Mouse (Mus musculus) fibroblast of lung, adult 2 months (primary cell): ENCODE results near the gene Krt8.
"Not testable (repeated sequence)": the region's sequence is repeated elsewhere in the genome, so short reads cannot be mapped to it uniquely, and the experiment has no call there.

ENCODE experiments used
- DNase-seq: peaks from one replicate; pipeline ENCODE4 v3.0.0-alpha.2; 2011; ENCODE audit warnings: low read depth

Gene Krt8

DNA sequence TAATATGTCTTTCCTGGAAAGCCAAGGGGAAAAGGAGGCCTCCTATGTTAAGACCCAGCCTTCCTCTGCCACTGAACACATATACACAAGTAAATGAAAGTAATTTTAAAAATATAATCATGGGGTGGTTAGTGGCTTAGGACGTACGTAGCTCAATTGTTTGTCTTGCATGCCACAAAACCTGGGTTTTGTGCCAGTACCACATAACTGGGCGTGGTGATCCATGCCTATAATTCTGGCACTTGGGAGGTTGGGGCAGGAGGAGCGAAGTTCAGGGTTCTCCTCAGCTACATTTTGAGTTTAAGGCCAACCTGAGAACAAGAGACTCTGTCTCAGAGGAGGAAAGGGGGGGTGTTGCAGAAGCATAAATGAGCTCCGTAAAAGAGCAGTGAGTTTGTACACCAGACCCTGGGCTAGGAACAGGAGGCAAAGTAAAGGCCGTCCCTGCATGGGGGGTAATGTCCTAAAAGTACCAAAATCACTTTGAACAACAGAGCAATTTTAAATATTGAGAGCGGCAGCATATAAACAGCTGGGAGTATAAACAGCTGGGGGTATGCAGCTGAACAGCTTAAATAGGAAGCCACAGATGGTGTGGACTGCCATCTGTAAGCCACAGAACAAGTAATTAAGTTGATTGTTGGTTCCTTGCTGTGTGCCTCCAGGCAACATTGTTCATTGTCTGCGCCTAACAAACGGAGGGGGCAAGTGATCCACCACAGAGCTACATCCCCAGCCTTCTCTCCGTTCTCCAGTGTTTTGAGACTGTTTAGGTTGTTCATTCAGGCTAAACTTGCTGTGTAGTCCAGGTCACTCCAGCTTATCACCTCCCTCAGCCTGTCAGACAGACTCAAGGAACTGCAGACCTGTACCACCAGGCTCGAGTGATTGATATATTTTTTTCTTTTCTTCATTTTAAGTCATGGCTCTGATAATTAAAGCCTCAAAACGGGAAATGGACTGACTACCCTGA lies 3.1 kb upstream of the Krt8 start:
- no peak for DNase-seq

DNA sequence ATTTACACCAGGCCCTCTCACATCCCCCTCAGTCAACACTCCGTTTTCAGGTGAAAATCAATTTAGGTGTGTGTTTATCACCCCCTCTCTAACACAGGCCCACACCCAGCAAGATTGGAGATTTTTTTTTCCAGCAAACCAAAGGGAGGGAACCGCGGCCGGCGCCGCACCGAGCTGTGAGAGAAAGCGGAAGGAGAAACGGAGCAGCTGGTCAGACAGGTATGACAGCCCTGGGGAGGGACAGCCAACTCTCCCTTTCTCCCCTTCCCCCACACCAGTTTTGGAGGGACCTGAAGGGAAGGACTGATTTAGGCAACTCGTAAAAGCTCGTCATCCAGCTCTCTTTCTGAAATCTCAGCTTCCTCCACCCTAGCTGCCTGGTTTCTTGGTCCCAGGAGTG lies 2.0 kb upstream of the Krt8 start:
- DNase-seq = no peak

DNA sequence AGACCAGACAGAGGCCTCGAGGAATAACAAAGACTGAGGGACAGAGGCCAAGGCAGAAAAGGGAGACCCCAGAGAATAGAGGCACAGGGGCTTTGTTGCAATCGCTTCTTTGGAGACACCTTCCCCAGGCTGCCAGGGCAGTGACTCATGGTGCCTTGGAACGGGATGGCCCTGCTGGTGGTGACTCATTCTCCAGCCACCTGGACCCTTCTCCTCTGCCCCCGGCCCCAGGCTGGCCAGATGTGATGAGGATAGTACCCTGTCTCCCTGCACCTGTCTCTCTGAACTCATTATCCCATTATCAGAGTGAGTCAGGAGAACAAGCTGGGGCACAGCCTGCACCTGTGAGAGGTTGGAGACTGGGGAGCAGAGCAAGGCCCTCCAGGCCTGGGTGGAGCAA lies 1.0 kb upstream of the Krt8 start:
- no peak for DNase-seq

DNA sequence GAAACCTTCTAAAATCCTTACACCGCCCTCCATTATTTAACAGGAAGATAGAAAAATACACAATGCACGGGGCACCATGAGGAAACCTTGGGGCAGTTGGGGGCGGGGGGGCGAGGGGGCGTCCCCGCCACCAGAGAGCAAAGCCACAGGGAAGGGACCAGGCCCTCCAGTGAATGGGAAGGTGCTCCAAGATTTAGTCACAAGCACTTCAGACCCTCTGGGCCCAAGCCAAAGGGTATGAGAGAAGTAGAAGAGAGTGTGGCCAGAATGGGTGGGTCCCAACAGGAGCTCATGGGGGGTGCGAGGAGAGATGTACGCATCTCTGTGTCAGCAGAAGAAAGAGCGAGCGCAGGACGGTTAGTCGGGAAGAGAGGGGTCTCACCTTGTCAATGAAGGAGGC lies 766 bp downstream of the Krt8 start:
- no peak for DNase-seq

DNA sequence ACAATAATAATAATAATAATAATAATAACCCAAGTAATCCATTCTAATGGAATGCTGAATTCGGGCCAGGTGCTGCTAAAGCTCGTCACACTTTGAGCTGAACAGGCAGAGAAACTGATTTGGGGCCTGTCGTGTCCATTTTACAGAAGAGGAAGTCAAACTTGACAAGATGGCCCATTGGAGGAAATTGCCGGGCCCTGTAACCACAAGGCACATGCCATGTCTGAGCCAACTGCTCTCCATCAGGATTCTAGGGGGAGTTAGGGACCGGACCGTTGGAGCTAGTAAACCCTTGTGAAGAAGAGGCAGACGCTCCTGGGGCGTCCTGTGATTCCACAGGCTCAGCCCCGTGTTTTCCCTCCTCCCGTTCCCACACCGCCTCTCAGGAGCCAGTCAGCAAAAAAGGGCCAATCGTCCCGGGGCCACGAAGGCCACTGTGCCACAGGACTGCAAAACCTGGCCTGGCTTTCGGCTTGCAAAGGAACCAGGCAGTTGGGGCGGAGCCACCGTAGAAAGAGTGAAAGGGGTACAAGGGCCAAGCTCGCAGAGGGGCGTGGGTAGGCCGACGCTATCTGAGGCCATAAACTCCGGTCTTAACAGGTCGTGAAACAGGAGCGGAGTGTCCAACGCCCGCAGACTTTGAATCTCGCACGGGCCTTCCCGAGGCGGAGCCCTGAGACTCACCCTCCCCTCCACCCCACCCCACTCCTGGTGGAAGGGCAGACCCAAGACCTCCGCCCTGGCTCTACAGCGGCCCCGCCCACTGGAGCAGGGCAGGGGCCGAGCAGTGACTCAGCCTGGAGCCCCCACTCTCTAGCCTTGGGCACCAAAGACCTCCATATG lies 1.4 kb downstream of the Krt8 start:
- no peak for DNase-seq

DNA sequence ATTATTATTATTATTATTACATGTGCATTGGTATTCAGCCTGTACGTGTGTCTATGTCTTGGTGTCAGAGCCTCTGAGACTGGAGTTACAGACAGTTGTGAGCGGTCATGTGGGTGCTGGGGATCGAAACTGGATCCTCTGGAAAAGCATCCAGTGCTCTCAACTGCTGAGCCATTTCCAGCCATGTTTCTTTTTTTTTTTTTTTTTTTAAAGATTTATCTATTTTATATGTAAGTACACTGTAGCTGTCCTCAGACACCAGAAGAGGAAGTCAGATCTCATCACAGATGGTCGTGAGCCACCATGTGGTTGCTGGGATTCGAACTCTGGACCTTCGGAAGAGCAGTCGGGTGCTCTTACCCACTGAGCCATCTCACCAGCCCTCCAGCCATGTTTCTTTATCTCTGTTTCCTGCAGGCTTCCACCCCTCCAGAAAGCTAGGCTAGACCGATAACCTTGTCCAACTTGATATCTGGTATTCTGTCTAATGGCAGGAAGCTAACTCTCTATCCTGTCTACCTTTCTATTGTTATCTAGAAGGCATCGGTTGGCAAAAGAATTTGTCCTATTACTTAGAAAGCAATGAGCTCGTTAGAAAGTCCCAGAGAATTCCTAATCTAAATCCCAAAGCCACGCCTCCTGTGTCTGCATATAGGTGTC lies 4.5 kb downstream of the Krt8 start:
- no peak for DNase-seq

DNA sequence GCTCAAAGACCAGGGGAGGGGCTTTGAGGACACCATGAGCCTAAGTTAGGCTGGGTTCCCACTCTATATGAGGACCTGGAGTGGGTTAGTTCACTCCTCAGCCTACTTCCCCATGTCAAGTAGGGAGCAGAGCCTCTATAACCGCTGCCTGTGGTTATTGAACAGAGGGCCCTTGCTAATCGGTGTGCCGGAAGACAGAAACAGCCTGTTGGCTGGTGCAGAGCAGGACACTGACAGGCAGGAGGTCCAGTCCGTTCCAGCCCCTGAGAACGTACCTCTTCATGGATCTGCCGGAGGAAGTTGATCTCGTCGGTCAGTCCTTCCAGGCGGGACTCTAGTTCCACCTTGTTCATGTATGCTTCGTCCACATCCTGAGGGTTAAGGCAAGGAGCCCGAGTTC lies 5.1 kb downstream of the Krt8 start:
- no peak for DNase-seq

DNA sequence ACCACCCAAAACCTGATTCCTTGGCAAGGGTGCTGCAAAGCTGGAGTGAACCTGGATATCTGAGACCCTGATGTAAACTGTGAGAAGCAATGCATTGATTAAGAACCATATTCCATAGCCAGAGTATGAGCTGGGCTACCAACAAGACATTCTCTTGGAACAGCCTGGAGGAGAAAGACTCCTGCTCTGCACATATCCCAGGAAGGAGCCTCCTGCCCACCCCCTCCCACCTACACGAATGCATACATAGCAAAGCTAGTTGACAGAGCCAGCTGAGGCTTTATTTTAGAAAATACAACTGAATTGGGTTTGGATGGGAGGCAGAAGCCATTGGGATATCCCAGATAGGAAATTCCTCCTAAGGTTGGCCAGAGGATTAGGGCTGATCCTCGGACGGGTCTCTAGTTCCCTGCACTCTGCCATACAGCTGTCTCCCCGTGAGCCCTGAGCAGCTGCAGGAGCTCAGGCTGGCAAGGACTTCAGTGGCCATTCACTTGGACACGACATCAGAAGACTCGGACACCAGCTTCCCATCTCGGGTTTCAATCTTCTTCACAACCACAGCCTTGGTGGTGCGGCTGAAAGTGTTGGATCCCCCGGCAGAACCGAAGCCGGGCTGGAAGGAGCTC lies 7.7 kb downstream of the Krt8 start:
- not testable (repeated sequence) for DNase-seq

DNA sequence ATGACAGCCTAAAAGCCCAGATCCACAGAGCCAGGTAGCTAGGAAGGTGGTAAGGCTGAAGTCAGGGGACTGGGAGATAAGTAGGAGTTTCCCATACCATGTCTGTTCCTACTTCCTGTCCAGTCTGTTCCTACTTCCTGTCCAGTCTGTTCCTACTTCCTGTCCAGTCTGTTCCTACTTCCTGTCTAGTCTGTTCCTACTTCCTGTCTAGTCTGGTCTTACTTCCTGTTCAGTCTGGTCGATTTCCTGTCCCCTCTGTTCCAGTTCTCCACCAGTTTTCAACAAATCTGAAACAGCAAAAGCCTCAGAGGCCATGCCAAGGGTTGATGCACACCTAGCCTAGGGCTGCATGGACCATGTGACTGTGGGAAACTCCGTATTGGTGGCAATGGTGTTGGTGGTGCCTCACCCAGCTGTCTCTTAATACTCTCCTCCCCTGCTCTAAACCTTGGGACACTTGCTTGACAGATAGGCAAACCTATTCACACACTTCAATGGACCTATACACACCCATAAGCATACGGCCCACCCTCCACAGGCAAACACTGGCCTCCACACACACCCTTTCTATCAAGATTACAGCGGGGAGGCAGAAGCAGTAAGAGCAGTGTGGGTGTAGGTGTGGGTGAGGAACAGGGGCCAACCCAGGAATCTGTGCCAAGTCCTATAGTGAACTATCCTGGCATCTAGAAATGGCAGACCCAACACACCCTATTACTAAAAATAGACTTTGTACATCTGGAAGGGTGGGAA lies 8.6 kb downstream of the Krt8 start:
- no peak for DNase-seq

DNA sequence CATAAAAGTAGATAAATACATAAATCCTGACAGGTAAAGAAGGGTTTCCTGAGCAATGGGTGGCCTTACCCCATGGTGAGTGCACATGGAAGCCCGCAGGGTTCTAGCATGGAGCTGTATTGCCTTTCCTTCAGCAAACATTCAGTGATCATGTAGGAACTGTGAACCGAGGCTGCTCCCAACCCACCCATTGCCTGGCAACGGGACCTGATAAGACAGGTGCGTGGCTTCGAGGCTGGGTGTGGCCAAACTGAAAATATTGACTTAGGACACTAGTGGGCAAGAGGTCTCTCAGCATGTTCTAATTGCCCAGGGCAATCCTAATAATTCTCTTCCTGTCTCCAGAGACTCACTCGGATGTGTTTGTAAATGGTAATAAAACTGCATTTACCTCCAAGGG lies 9.9 kb downstream of the Krt8 start:
- no peak for DNase-seq

DNA sequence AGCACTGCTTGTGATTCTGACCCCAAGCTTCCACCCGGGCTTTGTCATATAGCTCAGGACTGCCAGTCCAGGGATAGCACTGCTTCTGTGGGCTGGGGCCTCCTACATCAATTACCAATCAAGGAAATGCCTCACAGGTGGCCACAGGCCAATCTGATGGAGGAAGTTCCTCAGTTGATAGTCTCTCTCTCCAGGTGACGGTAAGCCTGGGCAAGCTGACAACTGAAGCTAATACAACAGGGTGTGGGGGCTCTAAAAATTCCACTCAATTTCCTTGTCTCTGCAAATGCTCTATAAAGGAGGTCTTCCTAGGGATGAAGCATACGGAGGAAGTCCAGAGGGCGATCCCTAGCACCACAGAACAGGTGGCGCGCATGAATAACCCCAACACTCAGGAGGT lies 13.3 kb downstream of the Krt8 start:
- DNase-seq = no peak

DNA sequence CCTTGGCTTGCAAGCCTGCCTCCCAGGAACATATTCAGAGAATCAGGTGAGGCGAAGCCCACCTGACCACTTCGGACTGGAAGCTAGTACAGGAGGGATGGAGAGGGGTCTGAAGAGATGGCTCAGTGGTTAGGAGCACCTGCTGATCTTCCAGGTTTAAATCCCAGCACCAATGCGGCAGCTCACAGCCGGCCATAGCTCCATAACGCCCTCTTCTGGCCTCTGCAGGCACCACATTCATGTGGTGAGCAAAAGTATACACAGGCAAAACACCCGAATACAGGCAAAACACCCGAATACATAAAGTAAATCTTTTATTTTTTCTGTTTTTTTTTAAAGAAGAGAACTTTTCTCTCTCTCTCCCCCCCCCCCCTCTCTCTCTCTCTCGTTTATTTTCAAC lies 15.6 kb downstream of the Krt8 start:
- DNase-seq = no peak

DNA sequence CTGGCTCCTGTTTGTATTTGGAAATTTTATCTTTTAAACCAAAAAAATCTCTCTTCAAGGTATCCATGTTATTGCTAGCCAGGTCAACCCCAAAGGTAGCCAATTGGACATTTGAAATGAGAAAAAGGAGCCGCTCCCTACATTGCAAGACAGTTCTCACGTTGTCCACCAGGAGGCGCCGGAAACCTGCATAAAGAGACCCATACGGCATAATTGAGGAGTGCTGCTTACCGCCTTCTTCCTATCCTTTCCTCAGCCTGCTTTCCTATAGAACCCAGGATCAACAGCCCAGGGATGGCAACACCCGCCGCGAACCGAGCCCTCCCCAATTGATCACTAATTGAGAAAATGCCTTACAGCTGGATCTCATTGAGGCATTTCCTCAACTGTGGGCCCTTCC lies 16.2 kb downstream of the Krt8 start:
- DNase-seq = no peak

DNA sequence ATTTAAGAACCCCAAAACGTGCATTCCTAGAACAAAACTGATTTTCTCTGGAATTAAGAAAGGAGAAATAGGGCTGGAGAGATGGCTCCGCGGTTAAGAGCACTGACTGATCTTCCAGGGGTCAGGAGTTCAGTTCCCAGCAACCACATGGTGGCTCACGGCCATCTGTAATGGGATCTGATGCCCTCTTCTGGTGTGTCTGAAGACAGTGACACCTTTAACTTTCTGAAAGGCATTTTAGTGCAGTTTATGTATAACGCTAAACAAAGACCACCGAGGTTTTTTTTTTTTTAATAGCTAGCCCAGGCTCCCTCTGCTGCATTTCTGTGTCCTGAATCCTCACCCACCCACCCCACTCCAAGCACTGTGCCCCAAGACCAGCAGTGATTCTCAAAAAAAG lies 19.5 kb downstream of the Krt8 start:
- no peak for DNase-seq

DNA sequence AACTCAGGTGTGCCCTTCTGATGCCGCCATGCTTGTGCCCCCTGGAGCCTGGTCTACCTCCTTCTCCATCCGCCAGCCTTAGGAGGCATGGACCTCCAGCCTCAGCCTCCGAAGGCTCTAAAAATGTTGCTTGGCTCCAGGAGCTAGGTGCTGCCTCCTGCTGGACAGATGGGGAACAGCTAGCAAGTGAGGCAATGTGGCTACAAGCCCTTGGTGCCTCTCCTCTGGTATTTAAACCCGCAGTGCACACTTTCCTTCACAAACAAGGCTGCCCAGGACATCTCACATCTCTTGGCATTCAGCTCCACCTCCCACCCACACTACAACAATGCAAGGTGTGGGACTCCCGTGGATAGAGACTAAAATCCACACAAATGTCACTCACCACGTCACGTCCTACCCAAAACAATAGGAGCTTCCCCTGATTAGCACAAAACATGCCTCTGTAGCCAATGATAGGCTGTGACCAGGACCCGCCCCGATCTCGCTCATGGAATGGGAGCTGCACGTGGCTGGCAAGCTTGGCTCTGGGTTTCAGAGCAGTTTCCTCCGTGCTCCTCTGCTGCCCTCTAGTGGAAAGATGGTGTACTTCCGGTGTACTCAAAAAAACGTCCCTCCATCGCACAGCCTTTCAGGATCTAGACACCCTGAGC lies 20.2 kb downstream of the Krt8 start:
- peak; percentile 97 for DNase-seq

DNA sequence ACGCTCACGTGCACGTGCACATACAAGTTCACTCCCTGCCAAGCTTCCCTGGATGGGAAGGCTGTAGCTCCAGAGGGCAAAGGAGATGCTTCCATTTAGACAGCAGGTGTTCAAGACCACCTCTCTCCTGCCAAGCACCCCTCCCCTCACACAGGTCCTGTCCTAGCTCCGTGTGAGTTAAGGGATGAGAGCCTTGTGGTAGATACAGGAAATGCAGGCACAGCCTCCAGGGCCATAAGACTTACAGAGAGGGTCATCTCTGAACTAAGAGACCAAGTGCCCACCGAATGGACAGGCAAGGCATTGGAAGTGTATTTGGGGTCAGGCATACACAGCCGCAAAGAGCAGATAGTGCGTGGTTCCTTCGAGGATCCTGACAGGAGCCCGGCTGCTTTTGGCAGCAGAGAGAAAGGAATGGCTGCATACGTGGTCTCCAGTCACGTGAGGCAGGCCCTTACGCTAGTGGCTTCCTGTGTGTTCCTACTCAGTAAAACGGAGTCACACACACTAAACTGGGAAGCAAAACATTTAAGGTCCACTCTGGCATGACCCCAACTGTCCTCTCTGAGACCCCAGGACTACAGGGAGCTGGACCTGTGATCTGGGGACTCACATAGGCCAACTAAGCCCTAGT lies 20.9 kb downstream of the Krt8 start:
- no peak for DNase-seq

DNA sequence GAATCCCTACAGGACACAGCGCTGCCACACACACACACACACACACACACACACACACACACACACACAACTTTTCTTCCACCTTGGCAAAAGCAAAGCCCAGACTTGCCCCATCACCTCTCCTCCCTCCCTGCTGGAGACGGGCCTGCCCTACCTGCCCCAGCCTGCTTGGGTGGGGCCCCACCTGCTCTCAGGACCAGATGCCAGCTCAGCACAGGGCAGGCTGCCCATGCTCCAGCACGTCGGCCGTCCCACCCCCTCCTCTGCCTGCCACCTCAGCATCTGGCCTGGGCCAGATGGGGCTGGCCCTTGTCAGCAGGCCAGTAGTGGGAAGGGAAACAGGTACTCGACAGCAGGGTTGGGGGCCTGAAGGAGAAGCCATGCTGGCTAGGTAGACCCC lies 23.4 kb downstream of the Krt8 start:
- DNase-seq = peak; percentile 29

DNA sequence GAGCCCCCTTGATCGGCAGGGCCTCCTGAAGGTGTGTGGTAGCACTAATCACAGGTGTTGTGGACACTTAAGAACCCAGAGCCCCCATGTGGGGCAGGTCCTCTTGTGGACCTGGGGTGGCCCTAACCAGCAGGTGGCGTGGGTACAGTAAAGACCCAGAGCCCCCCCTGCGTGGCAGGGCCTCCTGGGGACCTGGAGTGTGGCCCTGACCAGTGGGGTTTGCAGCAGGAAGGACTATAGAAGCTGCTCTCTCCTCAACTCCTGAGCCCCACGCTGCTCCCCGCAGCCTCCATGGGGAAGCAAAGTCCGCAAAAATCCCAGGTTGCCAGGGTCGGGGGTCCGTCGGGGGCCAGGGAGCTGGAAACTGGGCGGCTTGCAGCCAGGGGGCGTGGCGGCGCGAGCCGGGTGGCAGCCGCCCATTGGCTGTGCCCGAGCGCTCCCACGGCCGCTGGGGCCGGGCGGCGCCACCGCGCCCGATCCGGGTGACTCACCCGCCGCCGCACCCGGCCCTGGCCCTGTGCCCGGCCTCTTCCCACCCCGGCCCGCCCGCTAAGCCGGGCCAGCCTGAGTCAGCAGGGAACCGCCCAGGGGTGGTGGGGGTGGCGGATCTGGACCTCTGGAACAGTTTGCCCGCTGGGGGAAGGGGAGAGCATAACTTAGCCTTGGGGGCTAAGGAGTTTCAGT lies 27.1 kb downstream of the Krt8 start:
- DNase-seq = peak; percentile 83

DNA sequence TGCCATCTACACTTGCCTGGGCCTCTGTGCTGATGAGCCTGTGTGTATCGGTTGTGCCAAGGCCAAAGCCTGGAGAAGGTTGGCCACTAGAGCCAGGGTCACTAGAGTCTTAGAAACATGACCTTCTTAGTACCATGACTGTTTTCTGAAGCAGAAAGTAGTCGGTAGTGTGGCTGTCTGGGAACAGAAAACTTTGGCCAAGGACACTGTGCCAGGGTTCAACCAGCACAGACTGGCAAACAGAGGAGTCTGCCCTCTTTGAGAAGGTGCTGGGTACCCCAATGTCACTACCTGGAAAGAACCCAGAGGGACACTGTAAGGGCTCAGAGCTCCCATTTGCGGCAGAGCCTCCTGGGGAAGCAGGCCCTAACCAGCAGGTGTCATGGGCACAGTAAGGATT lies 27.6 kb downstream of the Krt8 start:
- DNase-seq = no peak

DNA sequence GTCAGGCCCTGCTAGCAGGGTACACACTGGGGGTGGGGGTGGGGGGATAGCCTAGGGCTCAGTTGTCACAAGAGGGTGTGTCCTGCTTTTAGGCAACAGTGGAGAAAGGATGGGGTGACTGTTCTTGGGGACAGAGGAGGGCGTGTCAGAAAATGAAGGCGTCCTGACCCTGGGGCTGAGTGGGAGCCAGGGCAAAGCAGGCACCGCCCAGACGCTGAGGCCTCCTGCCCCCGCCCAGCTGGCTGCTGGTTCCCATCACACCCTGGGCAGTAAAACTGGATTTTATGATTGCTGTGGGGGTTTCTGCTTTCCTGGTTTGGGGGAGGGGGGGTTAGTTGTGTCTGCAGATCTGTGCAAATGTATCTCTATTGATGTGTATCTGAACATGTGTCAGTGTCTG lies 28.3 kb downstream of the Krt8 start:
- DNase-seq = peak; percentile 58
